Mouse (Mus musculus) naive thymus-derived CD4-positive, alpha-beta T cell, adult 2 months (primary cell): ENCODE data around the gene Med1.
"Not testable (repeated sequence)": the region's sequence is repeated elsewhere in the genome, so short reads cannot be mapped to it uniquely, and the experiment has no call there.

Source experiments
- DNase-seq: peaks from one replicate; pipeline ENCODE4 v3.0.0-alpha.2; 2011; ENCODE audit warnings: low read depth

The Med1 gene

DNA sequence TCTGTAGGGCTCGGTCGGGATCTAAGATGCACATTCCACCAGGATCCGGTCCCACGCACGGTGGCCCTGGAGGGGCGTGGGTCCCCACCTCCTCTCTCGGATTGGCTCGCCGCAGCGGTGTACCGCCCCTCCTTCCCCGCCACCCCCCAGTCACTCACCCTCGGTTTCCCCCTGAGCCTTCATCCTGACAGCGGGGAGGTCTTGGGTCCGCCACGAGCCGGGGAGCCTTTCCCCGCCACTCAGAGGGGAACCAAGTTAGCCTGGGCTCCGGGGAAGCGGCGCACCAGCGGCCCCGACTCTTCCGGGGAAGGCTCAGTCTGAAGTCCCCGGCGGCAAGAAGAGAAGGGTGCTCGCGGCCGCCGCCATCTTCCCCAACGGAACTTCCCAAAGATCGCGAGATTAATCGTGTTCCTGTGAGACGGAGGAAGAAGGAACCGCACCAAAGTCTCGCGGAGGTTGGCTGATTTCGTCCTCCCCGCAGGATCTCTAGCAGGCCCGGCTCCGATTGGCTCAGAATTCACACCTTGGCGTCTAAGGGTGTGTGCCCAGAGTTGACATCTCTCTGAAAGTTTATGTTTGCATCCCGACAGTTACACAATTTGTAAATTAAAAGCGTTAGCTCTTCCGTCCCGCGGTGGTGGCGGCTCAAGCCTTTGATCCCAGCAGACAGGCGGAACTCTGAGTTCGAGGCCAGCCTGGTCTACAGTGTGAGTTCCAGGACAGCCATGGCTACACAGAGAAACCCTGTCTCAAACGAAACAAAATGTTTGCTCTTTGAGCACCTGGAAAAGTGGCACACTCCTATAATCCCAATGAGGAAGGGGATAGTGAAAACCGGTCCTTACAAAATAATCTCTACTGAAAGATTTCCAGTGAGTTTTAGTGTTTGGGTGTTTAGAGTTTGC lies at the start of gene Med1:
Med1 (minus strand) TSS at position 393 of the 905 bp plus-strand sequence.
- DNase-seq, result peak; percentile 97

DNA sequence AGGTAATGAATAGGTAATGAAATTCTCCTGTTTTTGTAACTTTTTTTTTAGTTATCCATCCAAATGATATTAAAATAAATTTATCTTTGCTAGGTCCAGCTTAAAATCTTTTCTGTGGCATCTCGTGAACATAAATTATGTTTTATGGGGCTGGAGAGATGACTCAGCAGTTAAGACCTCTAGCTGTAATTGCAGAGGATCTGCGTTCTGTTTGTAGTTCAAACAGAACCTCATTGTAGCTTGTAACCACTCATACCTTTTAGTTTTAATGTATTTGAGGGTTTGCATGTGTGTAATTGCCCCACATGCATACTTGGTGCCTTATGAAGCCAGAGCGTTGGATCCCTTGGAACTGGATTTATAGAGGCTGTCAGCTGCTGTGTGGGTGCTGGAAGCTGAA lies 45.9 kb upstream of the Med1 start:
- DNase-seq, result no peak

DNA sequence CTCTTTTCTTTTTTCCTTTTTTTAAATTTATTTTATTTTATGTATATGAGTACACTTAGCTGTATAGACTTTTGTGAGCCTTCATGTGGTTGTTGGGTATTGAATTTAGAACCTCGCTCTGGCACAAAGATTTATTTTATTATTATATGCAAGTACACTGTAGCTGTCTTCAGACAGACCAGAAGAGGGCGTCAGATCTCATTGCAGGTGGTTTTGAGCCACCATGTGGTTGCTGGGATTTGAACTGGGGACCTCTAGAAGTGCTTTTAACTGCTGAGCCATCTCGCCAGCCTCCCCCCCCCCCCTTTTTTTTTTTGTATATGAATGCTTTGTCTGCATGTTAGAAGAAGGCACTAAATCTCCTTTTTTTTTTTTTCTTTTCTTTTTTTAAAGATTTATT lies 45.3 kb upstream of the Med1 start:
- DNase-seq, result no peak

GRCm38 (mm10) chr11:98226349-98226748 lies 33.3 kb upstream of the Med1 start:
- DNase-seq, result no peak

- no peak for DNase-seq
Observed at GRCm38 (mm10) chr11:98213311-98213710, 20.2 kb upstream of the Med1 start.

- not testable (repeated sequence) for DNase-seq
Observed at GRCm38 (mm10) chr11:98209661-98210060, 16.6 kb upstream of the Med1 start.

- DNase-seq, result not testable (repeated sequence)
Observed at GRCm38 (mm10) chr11:98206281-98206680, 13.2 kb upstream of the Med1 start.

DNA sequence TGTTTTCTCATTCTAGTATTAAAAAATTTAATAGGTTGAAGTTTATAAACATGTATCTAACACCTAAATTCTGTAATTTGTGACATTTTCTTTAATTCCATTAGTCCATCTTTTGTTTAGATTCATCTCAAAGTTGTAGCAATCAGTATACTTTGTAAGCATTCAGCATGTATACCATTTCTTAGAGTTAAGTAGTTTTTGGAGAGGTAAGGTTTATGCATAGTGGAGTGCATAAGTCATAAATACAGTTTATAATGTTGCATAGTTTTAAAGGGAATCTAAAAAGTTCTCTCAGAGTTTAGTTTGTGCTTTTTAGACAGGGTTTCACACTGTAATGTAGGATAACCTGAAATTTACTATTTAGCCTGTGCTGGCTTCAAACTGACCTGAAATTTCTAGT lies 12.4 kb upstream of the Med1 start:
- DNase-seq, result no peak

DNA sequence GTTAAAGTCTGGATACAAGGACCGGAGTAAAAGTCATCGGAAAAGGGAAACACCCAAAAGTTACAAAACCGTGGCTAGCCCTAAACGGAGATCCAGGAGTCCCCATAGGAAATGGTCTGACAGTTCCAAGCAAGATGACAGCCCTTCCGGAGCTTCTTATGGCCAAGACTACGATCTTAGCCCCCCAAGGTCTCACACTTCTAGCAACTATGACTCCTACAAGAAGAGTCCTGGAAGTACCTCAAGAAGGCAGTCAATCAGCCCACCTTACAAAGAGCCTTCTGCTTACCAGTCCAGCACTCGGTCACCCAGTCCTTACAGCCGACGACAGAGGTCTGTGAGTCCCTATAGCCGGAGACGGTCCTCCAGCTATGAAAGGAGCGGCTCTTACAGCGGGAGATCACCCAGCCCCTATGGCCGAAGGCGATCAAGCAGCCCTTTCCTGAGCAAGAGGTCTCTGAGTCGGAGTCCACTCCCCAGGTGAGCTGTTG lies 10.9 kb upstream of the Med1 start:
- DNase-seq, result peak; percentile 35

DNA sequence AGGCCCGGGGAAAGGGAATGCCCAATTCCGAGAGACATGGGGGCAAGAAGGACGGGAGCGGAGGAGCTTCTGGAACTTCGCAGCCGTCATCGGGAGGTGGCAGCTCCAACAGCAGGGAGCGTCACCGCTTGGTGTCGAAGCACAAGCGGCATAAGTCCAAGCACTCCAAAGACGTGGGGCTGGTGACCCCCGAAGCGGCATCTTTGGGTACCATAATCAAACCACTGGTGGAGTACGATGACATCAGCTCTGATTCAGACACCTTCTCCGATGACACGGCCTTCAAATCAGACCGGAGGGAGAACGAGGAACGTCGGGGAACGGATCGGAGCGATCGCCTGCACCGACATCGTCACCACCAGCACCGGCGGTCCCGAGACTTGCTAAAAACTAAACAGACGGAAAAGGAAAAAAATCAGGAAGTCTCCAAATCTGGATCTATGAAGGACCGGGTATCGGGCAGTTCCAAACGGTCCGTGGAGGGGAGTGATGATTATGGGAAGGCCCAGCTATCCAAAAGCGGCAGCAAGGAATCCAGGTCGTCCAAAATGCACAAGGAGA lies 10.3 kb upstream of the Med1 start:
- DNase-seq, result no peak

- peak; percentile 100 for DNase-seq
Observed at GRCm38 (mm10) chr11:98202641-98203350, 9.7 kb upstream of the Med1 start, which contains the start of gene Cdk12. Gene Cdk12 (plus strand): TSS chr11:98203059.

DNA sequence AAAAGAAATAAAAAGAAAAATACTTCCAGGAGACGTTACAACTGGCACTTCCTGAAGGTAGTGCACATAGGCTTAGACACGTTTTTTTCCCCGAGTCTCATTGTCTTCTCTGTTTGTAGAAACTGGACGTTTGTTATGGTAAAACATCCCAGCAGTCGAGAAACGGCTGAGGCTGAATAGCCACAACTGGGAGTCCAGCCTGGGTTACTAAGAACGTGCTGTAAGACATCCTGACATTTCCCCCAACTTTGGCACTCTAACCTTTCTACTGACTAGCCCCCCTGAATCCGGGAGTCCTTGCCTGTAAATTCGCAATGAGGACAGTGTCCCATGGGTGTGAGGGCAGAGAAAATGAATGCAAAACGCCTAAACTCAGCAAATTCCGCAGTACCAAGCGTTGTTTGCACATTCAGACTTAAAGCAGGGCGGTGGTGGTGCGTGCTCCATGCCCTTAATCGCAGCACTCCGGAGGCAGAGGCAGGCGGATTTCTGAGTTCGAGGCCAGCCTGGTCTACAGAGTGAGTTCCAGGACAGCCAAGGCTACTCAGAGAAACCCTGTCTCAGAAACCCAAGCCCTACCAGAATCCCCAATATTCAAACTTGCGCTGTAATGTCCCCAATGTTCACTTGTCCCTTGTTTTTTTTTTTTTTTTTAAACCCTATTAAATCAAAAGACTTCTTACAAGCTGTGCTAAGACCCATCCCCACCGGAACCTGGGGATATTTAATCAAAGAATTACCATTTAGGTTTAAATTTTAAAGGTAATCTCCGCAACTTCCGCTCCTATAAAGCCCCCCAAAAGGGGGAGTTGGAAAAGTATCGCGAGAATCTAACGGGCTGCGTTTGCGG lies 8.9 kb upstream of the Med1 start:
- peak; percentile 71 for DNase-seq

GRCm38 (mm10) chr11:98190820-98191219 lies 2.3 kb downstream of the Med1 start:
- DNase-seq, result no peak

- DNase-seq, result no peak
Observed at GRCm38 (mm10) chr11:98187640-98188395, 5.3 kb downstream of the Med1 start.

GRCm38 (mm10) chr11:98182149-98182548 lies 10.9 kb downstream of the Med1 start:
- not testable (repeated sequence) for DNase-seq

DNA sequence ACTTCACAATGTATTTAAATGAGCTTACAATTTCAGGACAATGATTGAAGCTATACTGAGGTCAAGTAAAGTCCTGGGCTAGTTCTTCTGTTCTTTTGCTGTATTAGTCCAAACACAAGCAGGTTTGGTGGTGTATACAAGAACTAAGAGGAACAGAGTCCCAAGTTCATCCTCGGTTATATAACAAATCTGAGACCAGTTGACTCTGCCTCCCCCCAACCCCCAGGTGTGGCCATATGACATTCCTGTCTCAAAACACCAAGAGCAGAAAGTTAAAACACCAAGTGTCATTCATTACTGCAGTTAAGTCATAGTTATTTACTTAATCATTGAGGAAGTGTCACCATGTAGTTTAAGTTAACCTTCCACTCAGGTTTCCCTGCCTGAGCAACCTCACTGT lies 24.7 kb downstream of the Med1 start:
- no peak for DNase-seq

GRCm38 (mm10) chr11:98155094-98155493 lies 38.0 kb downstream of the Med1 start:
- DNase-seq, result no peak

GRCm38 (mm10) chr11:98150625-98151156 lies 42.4 kb downstream of the Med1 start:
- no peak for DNase-seq

- DNase-seq, result peak; percentile 90
Observed at GRCm38 (mm10) chr11:98149786-98150624, 43.1 kb downstream of the Med1 start, which contains the start of gene Fbxl20. Gene Fbxl20 (minus strand): TSS chr11:98150403.
